Mouse (Mus musculus) left cerebral cortex, adult 2 months (tissue): ENCODE measurements around the gene Nav2. TPM values are rescaled to one million over a fixed set of nuclear protein-coding genes. Genes with fewer than 3 reads are reported as not detected.
A peak's percentile ranks its signal among the peaks of the same experiment; 100 is the strongest.

Experiments
- DNase-seq, 2 experiments: peaks; one replicate each; pipeline ENCODE4 v3.0.0; 2021 to 2022; ENCODE audit warnings: low spot score in 2 of 2, mixed read lengths in 1 of 2; ENCODE audit errors: extremely low spot score in 1 of 2
- H3K27ac ChIP-seq: fragments of 200-600 bp; 2 replicates; pipeline ENCODE4 v1.8.1; 2022
- H3K4me3 ChIP-seq: fragments of 200-600 bp; 2 replicates; pipeline ENCODE4 v1.8.1; 2022
- CTCF ChIP-seq: fragments of 200-600 bp; IDR thresholded peaks from 2 replicates; pipeline ENCODE4 v1.8.1; 2022; ENCODE audit warnings: antibody characterized with exemption, mild to moderate bottlenecking, moderate library complexity
- intact Hi-C: fragments of 180-260 bp; cut with DNase I; formaldehyde crosslinking; loops from one replicate; pipeline ENCODE4 v1.15.1; 2025
- total RNA-seq, 2 experiments: library from RNA; stranded (reverse); gene quantifications; 2 replicates each; pipeline ENCODE4 v1.2.3; 2021

The Nav2 gene
- total RNA-seq, 2 experiments from 2014 or later = 102 to 119 TPM

DNA sequence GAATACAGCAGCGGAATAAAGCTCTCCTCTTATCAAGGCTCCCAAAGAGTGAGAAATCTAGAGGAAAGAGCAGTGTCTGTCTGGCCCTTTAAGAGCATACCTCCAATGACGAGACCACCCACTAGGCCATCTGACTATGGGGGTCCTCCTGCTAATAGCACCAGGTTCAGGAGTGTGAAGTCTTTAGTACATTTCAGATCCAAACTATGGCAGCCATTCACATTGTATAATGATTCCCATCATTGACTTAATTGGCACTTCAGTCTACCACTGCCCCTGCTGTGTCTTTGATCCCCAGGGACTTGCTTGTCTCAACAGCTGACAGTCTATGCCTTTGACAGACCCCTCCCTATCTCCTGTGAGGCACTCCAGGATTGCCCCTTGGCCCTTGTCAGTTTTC lies 479.6 kb downstream of the Nav2 start:
- Histone ChIP-seq H3K4me3 (no peak overlapping the region), H3K27ac (no peak overlapping the region)
- intact Hi-C loops = no loop called here
- no peak for TF ChIP-seq CTCF
- no peak for DNase-seq

GRCm38 (mm10) chr7:49390312-49390711 lies 481.8 kb downstream of the Nav2 start:
- DNase-seq = no peak
- no peak overlapping the region for H3K4me3 ChIP-seq
- no peak overlapping the region for H3K27ac ChIP-seq
- intact Hi-C loops = no loop called here
- no peak for TF ChIP-seq CTCF

GRCm38 (mm10) chr7:49390829-49391228 lies 482.3 kb downstream of the Nav2 start:
- no peak for DNase-seq
- no peak for TF ChIP-seq CTCF
- H3K27ac ChIP-seq = 0 out of 2 replicates have a peak overlapping the region, but pooled peaks have one; percentile 12
- H3K4me3 ChIP-seq = no peak overlapping the region
- intact Hi-C loops = no loop called here

DNA sequence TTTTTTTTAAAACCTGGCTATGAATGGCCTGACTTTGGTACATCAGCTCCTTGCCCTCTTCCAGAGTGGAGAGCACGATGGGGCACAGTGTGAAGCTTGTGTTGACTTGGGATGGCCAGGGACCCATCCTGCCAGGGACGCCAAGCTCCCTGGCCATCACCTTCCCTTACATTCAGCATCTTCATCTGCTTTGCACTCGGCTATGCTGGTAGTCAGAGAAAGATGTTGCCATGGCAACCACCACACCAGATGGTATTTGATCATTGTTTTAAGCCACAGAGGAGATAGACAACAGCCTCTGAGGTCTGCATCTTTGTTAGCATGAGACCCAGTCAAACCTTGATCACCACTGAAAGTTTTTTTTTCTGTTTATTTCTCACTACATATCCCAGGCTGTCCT lies 483.7 kb downstream of the Nav2 start:
- Histone ChIP-seq H3K27ac (peak overlapping the region; percentile 58), H3K4me3 (no peak overlapping the region)
- peak in 1 of 2 experiments; percentile 54 for DNase-seq
- intact Hi-C loops = no loop called here
- no peak for TF ChIP-seq CTCF

DNA sequence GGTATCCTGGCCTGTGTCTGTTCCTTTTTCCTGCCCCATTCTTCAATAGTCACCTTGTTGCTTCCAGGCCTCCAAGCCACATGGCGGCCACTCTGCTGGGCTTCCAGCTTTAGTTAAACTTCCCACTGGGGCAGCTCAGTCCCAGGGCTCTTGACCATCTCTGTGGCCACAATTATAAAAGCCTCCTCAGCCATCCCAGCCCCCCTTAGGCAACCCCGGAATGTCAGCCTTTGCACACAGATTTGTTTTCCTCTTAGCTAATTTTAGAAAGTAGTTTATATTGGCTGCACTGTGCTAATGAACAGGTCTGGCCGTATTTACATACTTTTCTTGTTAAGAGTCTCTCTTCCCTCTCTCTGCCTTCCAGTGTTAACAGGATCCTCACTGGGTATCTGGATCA lies 484.3 kb downstream of the Nav2 start:
- H3K4me3 ChIP-seq = no peak overlapping the region
- H3K27ac ChIP-seq = peak overlapping the region; percentile 58
- no peak for DNase-seq
- TF ChIP-seq CTCF = no peak
- intact Hi-C loops = no loop called here

DNA sequence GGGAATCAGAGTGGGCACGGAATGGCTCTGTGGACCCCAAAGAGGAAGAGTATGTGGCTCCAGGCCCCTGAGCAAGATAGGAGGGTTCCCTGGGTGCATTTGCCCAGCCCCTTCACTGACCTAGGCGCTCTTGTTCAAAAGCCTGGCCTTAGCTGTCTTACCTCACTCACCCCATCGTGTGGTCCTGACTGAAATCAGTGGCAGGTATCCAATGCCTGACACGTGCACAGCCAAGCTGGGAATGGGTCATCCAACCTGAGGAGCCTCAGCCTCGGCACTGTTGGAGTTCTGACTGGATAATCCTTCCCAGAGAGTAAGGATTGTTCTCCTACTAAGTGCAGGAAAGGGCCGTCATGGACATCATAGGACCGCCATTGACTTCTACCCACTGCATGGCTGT lies 485.3 kb downstream of the Nav2 start:
- intact Hi-C loops = no loop called here
- no peak overlapping the region for H3K27ac ChIP-seq
- no peak for DNase-seq

GRCm38 (mm10) chr7:49396202-49396601 lies 487.7 kb downstream of the Nav2 start:
- TF ChIP-seq CTCF = no peak

More for the DNA sequence above, 485.3 kb downstream of the Nav2 start:
- no peak overlapping the region for H3K4me3 ChIP-seq
- TF ChIP-seq CTCF = no peak

GRCm38 (mm10) chr7:49397441-49398003 lies 489.0 kb downstream of the Nav2 start:
- DNase-seq = no peak
- intact Hi-C loops = no loop called here
- TF ChIP-seq CTCF = no peak

More at GRCm38 (mm10) chr7:49396202-49396601, 487.7 kb downstream of the Nav2 start:
- Histone ChIP-seq H3K4me3 (no peak overlapping the region), H3K27ac (no peak overlapping the region)
- intact Hi-C loops = no loop called here
- no peak for DNase-seq

GRCm38 (mm10) chr7:49398020-49398516 lies 489.6 kb downstream of the Nav2 start:
- Histone ChIP-seq H3K27ac (no peak overlapping the region), H3K4me3 (no peak overlapping the region)
- intact Hi-C loops = no loop called here
- TF ChIP-seq CTCF = no peak
- no peak for DNase-seq

More at GRCm38 (mm10) chr7:49397441-49398003, 489.0 kb downstream of the Nav2 start:
- Histone ChIP-seq H3K27ac (no peak overlapping the region), H3K4me3 (no peak overlapping the region)

- Histone ChIP-seq H3K4me3 (no peak overlapping the region), H3K27ac (no peak overlapping the region)
- intact Hi-C loops = no loop called here
- TF ChIP-seq CTCF = peak; percentile 95
- peak; percentile 62 to 71 for DNase-seq
Observed at GRCm38 (mm10) chr7:49399314-49399713, 490.8 kb downstream of the Nav2 start.

DNA sequence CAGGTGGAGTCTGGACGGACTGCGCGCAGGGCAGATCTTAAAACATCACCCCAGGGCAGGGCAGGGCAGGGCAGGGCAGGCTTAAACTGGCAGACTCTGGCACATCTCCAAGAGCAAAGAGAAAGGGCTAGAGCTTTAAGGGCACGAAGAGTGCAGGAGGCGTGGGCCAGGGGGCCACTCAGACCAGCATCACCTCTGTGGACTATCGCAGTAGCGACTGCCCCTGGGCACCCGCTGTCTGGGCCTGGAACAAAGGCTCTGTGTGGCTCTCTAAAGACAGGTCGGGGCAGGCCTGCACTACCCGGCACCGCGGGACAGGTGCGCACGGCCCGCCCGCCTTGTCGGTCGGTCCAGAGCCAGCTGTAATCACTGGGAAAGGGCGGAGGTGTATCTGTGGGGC lies 491.9 kb downstream of the Nav2 start:
- no peak overlapping the region for H3K4me3 ChIP-seq
- TF ChIP-seq CTCF = no peak
- intact Hi-C loops = no loop called here
- DNase-seq = no peak
- 0 out of 2 replicates have a peak overlapping the region, but pooled peaks have one; percentile 34 for H3K27ac ChIP-seq

DNA sequence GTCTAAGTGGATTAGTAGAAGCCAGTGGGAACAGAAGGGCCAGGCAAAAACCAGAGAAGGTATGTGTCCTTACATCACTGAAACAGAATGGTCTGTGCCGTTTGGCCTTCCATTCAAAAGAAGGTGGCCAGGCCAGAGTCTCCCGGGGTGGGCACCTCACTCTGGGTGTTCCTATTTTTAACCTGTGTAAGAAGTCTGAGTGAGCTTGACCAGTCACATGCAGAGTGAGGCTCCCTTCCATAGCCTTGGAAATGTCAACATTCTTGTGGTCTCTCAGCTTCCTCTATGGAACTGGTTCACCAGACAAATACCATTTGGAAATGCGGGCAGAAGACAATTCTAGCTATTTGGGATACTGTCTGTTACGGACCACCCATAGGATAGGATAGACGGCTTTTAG lies 494.0 kb downstream of the Nav2 start:
- Histone ChIP-seq H3K4me3 (no peak overlapping the region), H3K27ac (no peak overlapping the region)
- TF ChIP-seq CTCF = no peak
- DNase-seq = no peak
- intact Hi-C loops = no loop called here

GRCm38 (mm10) chr7:49407688-49408087 lies 499.2 kb downstream of the Nav2 start:
- intact Hi-C loops = no loop called here
- peak overlapping the region; percentile 79; the same call in 1 of the 2 replicates for H3K27ac ChIP-seq
- no peak overlapping the region for H3K4me3 ChIP-seq
- TF ChIP-seq CTCF = no peak
- DNase-seq = no peak
